Mouse (Mus musculus) liver, postnatal 0 days (tissue): ENCODE data around the gene Apol7e.
"Not testable (repeated sequence)": the region's sequence is repeated elsewhere in the genome, so short reads cannot be mapped to it uniquely, and the experiment has no call there.

Experiments used
- CTCF ChIP-seq: sonication (generic); IDR thresholded peaks from 2 replicates; pipeline ENCODE4 v1.5.1; 2016; ENCODE audit warnings: antibody characterized with exemption, low read depth
- EP300 ChIP-seq: IDR thresholded peaks from 2 replicates; pipeline ENCODE4 v1.6.1; 2016; ENCODE audit warnings: antibody characterized with exemption, low read depth, mild to moderate bottlenecking

DNA sequence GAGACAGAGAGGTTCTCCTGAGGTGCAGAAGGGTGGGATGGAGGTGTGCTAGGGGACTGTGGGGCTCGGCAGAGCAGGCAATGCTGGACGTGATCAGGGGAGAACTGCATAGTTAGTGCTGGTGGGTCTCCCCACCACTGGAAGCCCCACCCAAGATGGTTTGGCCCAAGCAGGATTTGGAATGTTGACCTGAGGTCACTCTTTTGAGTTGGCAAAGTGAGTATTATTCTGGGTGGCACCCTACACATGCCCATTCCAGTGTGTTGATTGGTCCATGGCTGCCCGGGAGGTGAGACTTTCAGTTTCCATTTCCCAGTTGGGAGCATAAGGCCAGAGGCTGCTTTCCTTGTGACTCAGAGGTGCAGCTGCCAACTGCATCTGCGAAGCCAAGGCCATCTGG lies 30.1 kb downstream of the Apol7e start, which contains the start of gene Apol9b:
- not testable (repeated sequence) for TF ChIP-seq CTCF, EP300
